Mouse (Mus musculus) kidney, adult 2 months (tissue): ENCODE results near the gene Cpe. TPM values are rescaled to one million over a fixed set of nuclear protein-coding genes. Genes with fewer than 3 reads are reported as not detected.

Source experiments
- DNase-seq: peaks from one replicate; pipeline ENCODE4 v3.0.0; 2021
- H3K27ac ChIP-seq: fragments of 200-500 bp; 2 replicates; pipeline ENCODE4 v1.5.1; 2012; ENCODE audit warnings: low read depth, low read length, control low read depth, inconsistent platforms; ENCODE audit not compliant: insufficient read depth
- H3K27me3 ChIP-seq: fragments of 200-500 bp; replicated peaks from 2 replicates; pipeline ENCODE4 v1.6.1; 2012; ENCODE audit warnings: mild to moderate bottlenecking, moderate library complexity, low read length, inconsistent platforms; ENCODE audit not compliant: control insufficient read depth, insufficient read depth
- H3K36me3 ChIP-seq: fragments of 200-500 bp; 2 replicates; pipeline ENCODE4 v1.6.1; 2012; ENCODE audit warnings: mild to moderate bottlenecking, moderate library complexity, low read length, inconsistent platforms; ENCODE audit not compliant: control insufficient read depth, insufficient read depth
- H3K4me1 ChIP-seq: fragments of 200-500 bp; 2 replicates; pipeline ENCODE4 v1.6.1; 2011; ENCODE audit warnings: low read length; ENCODE audit not compliant: control insufficient read depth, insufficient read depth
- H3K4me3 ChIP-seq: fragments of 200-500 bp; 2 replicates; pipeline ENCODE4 v1.5.1; 2011; ENCODE audit warnings: mild to moderate bottlenecking, low read depth, low read length, control low read depth; ENCODE audit not compliant: insufficient read depth
- CTCF ChIP-seq: fragments of 200-500 bp; conservative IDR thresholded peaks from 2 replicates; pipeline ENCODE4 v1.5.1; 2011; ENCODE audit warnings: low read depth, mild to moderate bottlenecking, control low read depth, low read length, moderate library complexity, mixed read lengths; ENCODE audit not compliant: insufficient read depth, insufficient read length
- POLR2A ChIP-seq: fragments of 200-500 bp; IDR thresholded peaks from one replicate; pipeline ENCODE4 v1.6.1; 2011; ENCODE audit warnings: low read depth, low read length, control low read depth
- WGBS: fragments of 180-500 bp; shearing (Covaris S2); methylation state at CpG from one replicate; pipeline ENCODE4 v1.1.7; 2018; 5-methylcytosine and 5-hydroxymethylcytosine counted together
- polyA plus RNA-seq: library from polyadenylated mRNA; depleted of rRNA; stranded (reverse); fragments of >200 nt; gene quantifications from 2 replicates; pipeline ENCODE4 v1.2.3, GENCODE M21; 2012

The Cpe gene
- polyA plus RNA-seq, 1 experiment = 15.8 TPM

DNA sequence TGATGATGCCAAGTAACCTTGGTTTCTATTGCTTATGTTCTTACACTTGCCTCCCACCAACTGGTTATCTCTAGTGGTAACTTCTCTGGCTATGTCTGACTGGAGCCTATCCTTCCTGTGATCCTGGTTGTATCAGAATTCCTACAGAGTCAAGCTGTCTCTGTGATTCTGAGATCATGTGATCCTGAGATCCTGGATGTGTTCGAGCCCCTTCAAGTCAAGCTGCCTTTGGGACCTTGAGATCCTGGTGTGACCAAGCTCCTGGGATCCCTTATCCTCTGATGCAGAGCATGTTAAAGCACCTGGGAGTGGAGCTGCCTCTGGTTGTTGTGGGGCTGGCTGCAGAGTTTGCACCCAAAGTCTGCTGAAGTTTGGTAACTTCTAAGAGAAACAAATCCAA is 10.3 kb upstream of the Cpe start:
- TF ChIP-seq POLR2A = no peak
- TF ChIP-seq CTCF = no peak
- no peaks in the 10 kb centered on the region; the same call in 1 of the 2 replicates for H3K27me3 ChIP-seq
- no peak for DNase-seq
- no peaks in the 10 kb centered on the region for H3K4me1 ChIP-seq
- no peaks in the 10 kb centered on the region for H3K36me3 ChIP-seq
- no peak overlapping the region for H3K4me3 ChIP-seq
- 83% methylated on average over 1 of the region's 1 CpGs for WGBS
- H3K27ac ChIP-seq = no peak overlapping the region

GRCm38 (mm10) chr8:64691591-64692401 is 1.1 kb downstream of the Cpe start:
- no peak for TF ChIP-seq CTCF
- TF ChIP-seq POLR2A = no peak
- no peak for DNase-seq
- no peaks in the 10 kb centered on the region for H3K36me3 ChIP-seq
- H3K27ac ChIP-seq = no peak overlapping the region
- H3K4me3 ChIP-seq = no peak overlapping the region
- peaks cover 3% of the 10 kb centered on the region; the same call in 1 of the 2 replicates for H3K4me1 ChIP-seq
- whole genome bisulfite sequencing = 38% methylated on average over 16 of the region's 16 CpGs
- H3K27me3 ChIP-seq = no peaks in the 10 kb centered on the region

DNA sequence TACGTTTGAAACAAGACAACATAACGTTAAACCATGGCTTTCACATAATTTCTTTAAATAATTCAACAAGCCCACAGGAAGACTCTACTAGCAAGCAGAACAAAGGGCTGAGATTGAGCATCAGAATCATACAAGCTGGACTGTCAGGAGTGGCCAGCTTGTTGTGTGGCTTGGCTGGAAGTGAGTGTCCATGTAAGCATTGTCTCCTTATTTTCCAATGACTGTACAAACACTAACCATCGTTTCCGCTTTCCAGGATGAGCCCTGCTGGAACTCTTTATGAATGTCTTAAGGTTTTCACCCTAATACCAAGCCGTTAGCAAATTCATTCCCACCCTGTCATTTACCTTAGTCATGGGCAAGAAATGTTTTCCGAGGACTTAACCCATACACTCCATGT is 2.0 kb downstream of the Cpe start:
- no peak for TF ChIP-seq POLR2A
- TF ChIP-seq CTCF = no peak
- no peaks in the 10 kb centered on the region for H3K27me3 ChIP-seq
- H3K4me3 ChIP-seq = no peak overlapping the region
- DNase-seq = no peak
- H3K4me1 ChIP-seq = peaks cover 3% of the 10 kb centered on the region; the same call in 1 of the 2 replicates
- H3K27ac ChIP-seq = no peak overlapping the region
- WGBS = 87% methylated on average over 6 of the region's 6 CpGs
- H3K36me3 ChIP-seq = no peaks in the 10 kb centered on the region

DNA sequence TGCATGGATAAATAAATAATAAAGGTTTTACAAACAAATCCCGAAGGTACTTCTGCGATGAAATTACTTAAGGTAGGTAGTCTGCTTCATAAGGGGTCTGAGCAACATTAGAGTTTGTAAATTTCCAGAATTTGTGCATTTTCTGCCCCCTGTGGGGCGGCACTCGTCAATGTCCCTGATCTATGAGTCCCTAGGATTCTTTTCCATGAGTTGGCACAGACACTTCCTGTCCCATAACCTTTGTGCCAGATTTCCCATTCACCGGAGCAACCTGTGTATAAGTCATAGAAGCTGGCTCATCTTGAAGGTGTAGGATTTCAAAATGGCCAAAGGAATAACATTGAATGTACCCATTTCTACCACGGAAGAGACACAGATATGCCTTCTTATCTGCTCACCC is 2.5 kb downstream of the Cpe start:
- no peak for TF ChIP-seq CTCF
- Histone ChIP-seq H3K27me3 (no peaks in the 10 kb centered on the region), H3K27ac (no peak overlapping the region), H3K4me3 (no peak overlapping the region), H3K36me3 (no peaks in the 10 kb centered on the region), H3K4me1 (peaks cover 3% of the 10 kb centered on the region; the same call in 1 of the 2 replicates)
- DNase-seq = no peak
- WGBS = 78% methylated on average over 6 of the region's 6 CpGs

- Histone ChIP-seq H3K27me3 (no peaks in the 10 kb centered on the region), H3K36me3 (no peaks in the 10 kb centered on the region), H3K4me1 (peaks cover 3% of the 10 kb centered on the region; the same call in 1 of the 2 replicates), H3K27ac (no peak overlapping the region), H3K4me3 (no peak overlapping the region)
- TF ChIP-seq CTCF (no peak), POLR2A (no peak)
- DNase-seq = no peak
- 66% methylated on average over 4 of the region's 4 CpGs for WGBS
Observed at GRCm38 (mm10) chr8:64688741-64689140, 4.1 kb downstream of the Cpe start.

- peaks cover 2% of the 10 kb centered on the region; the same call in 1 of the 2 replicates for H3K4me1 ChIP-seq
- H3K4me3 ChIP-seq = no peak overlapping the region
- TF ChIP-seq POLR2A (no peak), CTCF (no peak)
- no peaks in the 10 kb centered on the region for H3K36me3 ChIP-seq
- H3K27me3 ChIP-seq = no peaks in the 10 kb centered on the region
- WGBS = 62% methylated on average over 3 of the region's 3 CpGs
- peak; percentile 10 for DNase-seq
- H3K27ac ChIP-seq = no peak overlapping the region
Observed at GRCm38 (mm10) chr8:64688161-64688560, 4.7 kb downstream of the Cpe start.

DNA sequence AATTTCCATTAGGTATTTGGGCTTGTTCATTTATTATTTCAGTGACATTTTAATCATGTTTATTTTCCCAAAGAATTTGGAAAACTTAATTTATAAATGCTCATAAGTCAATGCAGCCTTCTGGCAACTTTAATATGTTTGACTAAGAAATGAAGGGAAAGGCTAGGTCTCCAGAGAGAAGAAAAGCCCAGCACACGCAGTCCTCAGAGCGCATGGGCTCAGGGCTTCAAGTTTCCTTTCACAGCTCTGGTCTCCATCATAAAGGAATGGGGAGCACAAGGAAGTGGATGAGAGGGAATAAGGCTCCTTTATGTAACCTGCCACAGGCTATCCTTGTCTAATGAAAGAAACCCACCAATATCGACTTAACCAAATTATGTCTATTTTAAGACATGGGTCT is 10.4 kb downstream of the Cpe start:
- H3K27ac ChIP-seq = no peak overlapping the region
- no peak overlapping the region for H3K4me3 ChIP-seq
- no peaks in the 10 kb centered on the region for H3K27me3 ChIP-seq
- peak; percentile 8 for DNase-seq
- H3K4me1 ChIP-seq = no peaks in the 10 kb centered on the region
- no peaks in the 10 kb centered on the region for H3K36me3 ChIP-seq
- 68% methylated on average over 3 of the region's 3 CpGs for WGBS
- TF ChIP-seq CTCF = no peak
- TF ChIP-seq POLR2A = no peak
